In genomic region chr9:46814478-46815241, GRCm38 (mm10) we compare ENCODE assay signal across 8 mouse cellular contexts.
DNase-seq lines count a peak whose midpoint lies in the region; ATAC-seq lines count a peak whose summit lies in the region.

No protein-coding gene starts in this region.

- H3K4me2 ChIP-seq in midbrain, embryonic 11.5 days, result peak overlapping the region; percentile 49
- peak overlapping the region; percentile 34 for H3K4me2 ChIP-seq in stomach, embryonic 14.5 days (replicated peaks; ENCODE audit: low read depth, low read length)

- H3K4me3 ChIP-seq in midbrain, embryonic 11.5 days (ENCODE audit: low read depth, low read length), result peak overlapping the region; percentile 24
- peak overlapping the region; percentile 17; the same call in 1 of the 2 replicates for H3K4me3 ChIP-seq in stomach, embryonic 14.5 days (ENCODE audit: low read depth, low read length)

- peak; percentile 76 for DNase-seq in adrenal gland, postnatal 14 days
- DNase-seq in embryo, embryonic 11 days, result peak; percentile 83
- peak; percentile 36 for DNase-seq in gastrocnemius, postnatal 36 days
- peak; percentile 28 for DNase-seq in kidney, adult 11 months
- DNase-seq in left cerebral cortex, postnatal 10 days (ENCODE audit: extremely low spot score in 1 of 2, low spot score in 2 of 2), result peak; percentile 52 to 72
- DNase-seq in midbrain, embryonic 11.5 days (ENCODE audit: low spot score, missing footprints), result peak; percentile 98

- H3K27me3 ChIP-seq in midbrain, embryonic 11.5 days (ENCODE audit: control insufficient read depth, insufficient read depth, low read length), result no peaks in the 10 kb centered on the region
- H3K27me3 ChIP-seq in stomach, embryonic 14.5 days (ENCODE audit: control insufficient read depth, insufficient read depth, low read length), result 0 out of 2 replicates have a peak, but pooled peaks cover 4% of the 10 kb centered on the region

- no peak overlapping the region for H3K27ac ChIP-seq in midbrain, embryonic 11.5 days (ENCODE audit: low read depth, low read length)
- H3K27ac ChIP-seq in stomach, embryonic 14.5 days (ENCODE audit: low read length), result peak overlapping the region; percentile 40; the same call in 1 of the 2 replicates

- no peaks in the 10 kb centered on the region for H3K36me3 ChIP-seq in midbrain, embryonic 11.5 days (ENCODE audit: control insufficient read depth, insufficient read depth, low read length)
- no peaks in the 10 kb centered on the region for H3K36me3 ChIP-seq in stomach, embryonic 14.5 days (ENCODE audit: control insufficient read depth, insufficient read depth, low read length)

- WGBS in midbrain, embryonic 11.5 days, result 13% methylated on average over 22 of the region's 22 CpGs
- WGBS in stomach, embryonic 14.5 days, result 11% methylated on average over 22 of the region's 22 CpGs

- H3K4me1 ChIP-seq in midbrain, embryonic 11.5 days (ENCODE audit: control insufficient read depth, insufficient read depth, low read length), result no peaks in the 10 kb centered on the region
- 0 out of 2 replicates have a peak, but pooled peaks cover 2% of the 10 kb centered on the region for H3K4me1 ChIP-seq in stomach, embryonic 14.5 days (ENCODE audit: control insufficient read depth, insufficient read depth, low read length)

- H3K9me3 ChIP-seq in midbrain, embryonic 11.5 days (ENCODE audit: control insufficient read depth, low read length), result no peaks in the 10 kb centered on the region
- no peaks in the 10 kb centered on the region for H3K9me3 ChIP-seq in stomach, embryonic 14.5 days (ENCODE audit: control insufficient read depth, low read depth, low read length)

- intact Hi-C loops in gastrocnemius, postnatal 36 days (cut with DNase I), result loop anchor here (5.0 to 10.0 kb wide), 2 partner anchors 77 to 420 kb away; no protein-coding TSS in a partner anchor
- intact Hi-C loops in left cerebral cortex, postnatal 10 days (cut with DNase I), result loop anchor here (5.0 kb wide), 1 partner anchor 77 kb away; no protein-coding TSS in a partner anchor

- ATAC-seq in midbrain, embryonic 11.5 days (ENCODE audit: low FRiP score), result peak; percentile 67
- ATAC-seq in stomach, embryonic 14.5 days (ENCODE audit: insufficient number of reproducible peaks, insufficient read depth, low FRiP score, low read depth), result peak; percentile 86
- ATAC-seq in megakaryocyte progenitor cell, adult 5-6 weeks (replicated peaks; ENCODE audit: poor library complexity), result no peak

- H3K9ac ChIP-seq in midbrain, embryonic 11.5 days (ENCODE audit: low read length), result peak overlapping the region; percentile 54
- no peak overlapping the region for H3K9ac ChIP-seq in stomach, embryonic 14.5 days (replicated peaks; ENCODE audit: low read depth, low read length)

Comparison
In these comparisons a context has a peak if more than half of its experiments do, and no peak if none do; other contexts are left out.
1. DNase-seq: peak in every context shown above with its lines; median percentile 98 in midbrain, embryonic 11.5 days; 83 in embryo, embryonic 11 days; 76 in adrenal gland, postnatal 14 days; 62 in left cerebral cortex, postnatal 10 days; 36 in gastrocnemius, postnatal 36 days; 28 in kidney, adult 11 months.